Mouse (Mus musculus) leukemia stem cell, adult 10-12 weeks (primary cell): ENCODE results near the gene Cyren. TPM values are rescaled to one million over a fixed set of nuclear protein-coding genes. Genes with fewer than 3 reads are reported as not detected.

Source experiments
- polyA plus RNA-seq: library from polyadenylated mRNA; stranded (reverse); fragments of >175 nt; gene quantifications from 2 replicates; pipeline ENCODE4 v1.2.3, GENCODE M21; 2012; ENCODE audit warnings: low replicate concordance

Cyren gene
- 7.4 and 9.8 TPM in 2 replicates for polyA plus RNA-seq

GRCm38 (mm10) chr6:34877509-34878321, at the start of gene Cyren:
Gene Cyren (minus strand): TSS chr6:34878060.

DNA sequence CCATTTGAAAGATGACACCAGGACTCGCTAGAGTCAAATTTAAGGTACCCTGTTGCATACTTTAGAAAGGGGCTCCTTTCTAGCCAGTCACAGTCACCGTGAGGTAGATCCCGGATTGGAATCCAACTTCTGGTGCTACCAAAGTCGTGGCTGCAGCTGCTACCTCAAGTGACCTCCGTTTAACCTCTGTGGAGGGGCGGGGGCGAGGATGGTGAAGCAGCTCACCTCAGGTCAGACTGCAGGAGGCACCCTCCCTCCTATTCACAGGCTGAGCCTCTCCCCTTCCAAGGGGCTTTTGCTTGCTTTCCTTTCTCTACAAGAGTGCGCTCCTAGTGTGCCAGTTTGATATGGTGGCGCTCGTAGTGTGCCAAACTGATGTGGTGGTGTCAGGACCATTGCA, 42.1 kb upstream of the Cyren start, which contains the start of gene Stra8:
Stra8 (plus strand) TSS at position 208 of the 400 bp plus-strand sequence.

DNA sequence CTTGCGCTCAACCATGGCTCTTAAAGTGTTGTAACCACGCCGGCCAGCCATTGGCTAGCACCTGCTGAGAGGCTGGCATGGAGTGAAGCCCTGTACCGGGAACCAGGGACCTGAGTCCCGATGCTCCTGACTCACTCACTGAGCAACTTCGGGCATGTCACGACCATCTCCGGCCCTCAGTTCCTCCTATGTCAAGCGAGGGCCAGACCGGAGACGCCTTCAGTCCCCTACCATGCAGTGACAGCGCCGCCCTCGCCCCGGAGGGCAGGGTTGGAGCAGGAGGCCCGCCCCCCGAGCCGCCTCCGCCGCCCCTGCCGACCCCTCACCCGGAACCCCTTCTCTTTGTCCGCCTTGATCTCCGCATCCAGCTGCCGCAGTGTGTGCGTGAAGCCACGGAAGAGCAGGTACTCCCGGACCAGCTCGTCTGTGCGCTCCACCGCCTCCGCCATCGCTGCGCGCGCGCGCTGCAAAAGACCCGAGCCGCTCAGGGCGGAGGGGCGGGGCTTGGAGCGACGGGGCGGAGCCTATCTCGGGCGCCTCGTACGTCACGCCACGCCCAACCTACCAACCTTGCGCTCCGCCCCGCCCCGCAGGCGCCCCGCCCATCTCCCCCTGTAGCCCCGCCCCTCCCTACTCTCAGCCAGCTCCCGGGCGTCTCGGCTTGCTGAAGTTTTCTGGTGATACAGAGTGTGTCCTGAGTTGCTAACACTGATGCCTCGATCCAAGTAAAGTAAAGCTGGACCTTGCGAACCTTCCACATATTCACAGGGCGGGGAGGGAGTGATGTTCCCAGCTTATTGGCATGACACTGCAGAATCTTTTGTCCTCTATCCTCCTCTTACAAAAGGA, 32.7 kb upstream of the Cyren start, which contains the start of gene Wdr91:
Wdr91 (minus strand) TSS at position 506 of the 849 bp plus-strand sequence.

GRCm38 (mm10) chr6:34862791-34863403, 15.0 kb downstream of the Cyren start, which contains the start of gene Tmem140:
Gene Tmem140 (plus strand): TSS chr6:34863146.

Other genes starting within 250 kb of the Cyren start
- 0.72 and 2.6 TPM in 2 replicates for gene Agbl3, start 97.6 kb downstream of the Cyren start, polyA plus RNA-seq
- gene Tmem140, start 14.9 kb downstream of the Cyren start, polyA plus RNA-seq, result 1.1 and 2.5 TPM in 2 replicates
- 24.8 and 27.2 TPM in 2 replicates for gene Wdr91, start 32.8 kb upstream of the Cyren start, polyA plus RNA-seq
- gene Stra8, start 42.1 kb upstream of the Cyren start, polyA plus RNA-seq, result not detected in 2 replicates
- gene Slc23a4, start 110.3 kb upstream of the Cyren start, polyA plus RNA-seq, result 0.13 TPM in 1 of 2 replicates, not detected in the other